Mouse (Mus musculus) cortical plate, adult 2 months (tissue): ENCODE measurements around the gene Mgll.

Experiments used
- CTCF ChIP-seq: fragments of 200-500 bp; IDR thresholded peaks from 2 replicates; pipeline ENCODE4 v1.5.1; 2011; ENCODE audit warnings: mild to moderate bottlenecking, control low read depth, low read length; ENCODE audit not compliant: insufficient read depth; ENCODE audit errors: extremely low read depth
- POLR2A ChIP-seq: fragments of 200-500 bp; IDR thresholded peaks from 2 replicates; pipeline ENCODE4 v1.6.1; 2011; ENCODE audit warnings: mild to moderate bottlenecking, low read length, control low read depth; ENCODE audit not compliant: insufficient read depth; ENCODE audit errors: extremely low read depth

- TF ChIP-seq CTCF = no peak
- TF ChIP-seq POLR2A = no peak
Observed at GRCm38 (mm10) chr6:88800191-88800590, 76.0 kb downstream of the Mgll start.
